Mouse (Mus musculus) liver, postnatal 0 days (tissue): ENCODE measurements at regions not wholly inside any gene's neighbourhood (a gene's known extent, or its start where the extent isn't known, plus 50 kb on each side); places are given as distances from the start of the nearest gene placed in this dataset.
A peak's percentile ranks its signal among the peaks of the same experiment; 100 is the strongest.

Experiments used
- ATAC-seq: fragments of 200-750 bp; cut with Nextera tagmentation; 2 replicates; pipeline ENCODE4 v1.8.0; 2017; ENCODE audit warnings: mild to moderate bottlenecking, moderate library complexity
- DNase-seq: peaks from one replicate; pipeline ENCODE4 v3.0.0-alpha.2; 2016
- H3K27ac ChIP-seq: fragments of 300-500 bp; sonication (generic); 2 replicates; pipeline ENCODE4 v1.5.1; 2014; ENCODE audit warnings: antibody characterized with exemption, moderate library complexity, mild to moderate bottlenecking, low read depth
- H3K27me3 ChIP-seq: fragments of 300-500 bp; sonication (generic); 2 replicates; pipeline ENCODE4 v1.6.1; 2014; ENCODE audit warnings: low read length, control low read depth, mixed read lengths; ENCODE audit not compliant: insufficient read depth
- H3K36me3 ChIP-seq: fragments of 300-500 bp; sonication (generic); replicated peaks from 2 replicates; pipeline ENCODE4 v1.6.1; 2014; ENCODE audit warnings: mild to moderate bottlenecking, control low read depth, low read length, moderate library complexity, mixed read lengths; ENCODE audit not compliant: insufficient read depth
- H3K4me1 ChIP-seq: fragments of 300-500 bp; sonication (generic); 2 replicates; pipeline ENCODE4 v1.6.1; 2014; ENCODE audit warnings: antibody characterized with exemption, mild to moderate bottlenecking, control low read depth; ENCODE audit not compliant: insufficient read depth
- H3K4me2 ChIP-seq: fragments of 300-500 bp; sonication (generic); 2 replicates; pipeline ENCODE4 v1.6.1; 2014; ENCODE audit warnings: low read depth, mild to moderate bottlenecking, low read length, moderate library complexity, mixed read lengths
- H3K4me3 ChIP-seq: fragments of 300-500 bp; sonication (generic); 2 replicates; pipeline ENCODE4 v1.5.1; 2014; ENCODE audit warnings: low read depth, low read length
- H3K9ac ChIP-seq: fragments of 300-500 bp; sonication (generic); replicated peaks from 2 replicates; pipeline ENCODE4 v1.6.1; 2014; ENCODE audit warnings: mild to moderate bottlenecking, moderate library complexity
- H3K9me3 ChIP-seq: fragments of 300-500 bp; sonication (generic); 2 replicates; pipeline ENCODE4 v1.6.1; 2016; ENCODE audit warnings: mild to moderate bottlenecking, control low read depth, low read length, mixed read lengths
- CTCF ChIP-seq: sonication (generic); IDR thresholded peaks from 2 replicates; pipeline ENCODE4 v1.5.1; 2016; ENCODE audit warnings: antibody characterized with exemption, low read depth
- EP300 ChIP-seq: IDR thresholded peaks from 2 replicates; pipeline ENCODE4 v1.6.1; 2016; ENCODE audit warnings: antibody characterized with exemption, low read depth, mild to moderate bottlenecking
- WGBS: fragments of 180-500 bp; shearing (Covaris S2); extraction: QIAGEN DNeasy Blood & Tissue Kit; methylation state at CpG from one replicate; pipeline ENCODE4 v1.1.7; 2014; ENCODE audit not compliant: insufficient replicate concordance; 5-methylcytosine and 5-hydroxymethylcytosine counted together

DNA sequence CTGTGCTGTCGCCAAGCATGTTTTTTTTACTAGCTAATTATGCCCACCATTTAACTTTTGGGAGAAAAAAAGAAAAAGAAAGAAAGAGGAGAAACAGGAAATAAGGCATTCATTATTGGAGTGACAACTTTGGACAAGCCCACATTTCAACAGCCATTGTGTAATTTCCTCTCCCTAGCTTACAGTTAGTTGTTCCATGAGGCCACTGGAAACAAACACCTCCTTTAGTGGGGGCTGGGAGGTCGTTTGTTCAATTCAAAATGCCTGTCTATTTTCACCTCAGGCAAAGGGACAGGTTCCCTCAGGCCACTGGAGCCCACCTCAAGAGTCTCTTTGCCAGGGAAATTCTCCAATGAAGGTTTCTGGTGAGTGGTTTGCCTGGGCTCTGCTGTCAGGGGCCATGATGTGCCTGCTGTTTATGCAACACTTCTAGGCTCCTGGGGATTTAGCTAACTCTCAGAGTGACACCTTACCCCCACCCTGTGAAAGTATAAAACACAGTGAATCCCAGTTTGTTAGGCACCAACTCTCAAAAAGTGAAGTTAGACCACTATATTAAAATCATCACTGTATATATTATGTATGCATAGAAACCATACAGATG, 51.1 kb upstream of the Lmo2 start:
- Histone ChIP-seq H3K27me3 (no peaks in the 10 kb centered on the region), H3K4me1 (peaks cover 29% of the 10 kb centered on the region), H3K4me2 (peak overlapping the region; percentile 31; the same call in 1 of the 2 replicates), H3K4me3 (no peak overlapping the region), H3K27ac (peak overlapping the region; percentile 51), H3K9ac (no peak overlapping the region), H3K36me3 (no peaks in the 10 kb centered on the region), H3K9me3 (no peaks in the 10 kb centered on the region)
- 0 out of 2 replicates have a peak, but pooled peaks have one; percentile 17 for TF ChIP-seq EP300
- TF ChIP-seq CTCF: no peak
- DNase-seq: no peak
- ATAC-seq: no peak
- 22% methylated on average over 2 of the region's 2 CpGs for WGBS
